Mouse (Mus musculus) urinary bladder, adult 2 months (tissue): ENCODE measurements around the gene Theg. TPM values are rescaled to one million over a fixed set of nuclear protein-coding genes. Genes with fewer than 3 reads are reported as not detected.

ENCODE experiments used
- DNase-seq: peaks from one replicate; pipeline ENCODE4 v3.0.0; 2022; ENCODE audit warnings: low spot score
- polyA plus RNA-seq: library from polyadenylated mRNA; depleted of rRNA; stranded (reverse); fragments of >200 nt; gene quantifications from 2 replicates; pipeline ENCODE4 v1.2.3, GENCODE M21; 2012

Gene Theg
- polyA plus RNA-seq, 1 experiment = not detected

- peak; percentile 16 for DNase-seq
These were observed 31.9 kb downstream of the Theg start for GRCm38 (mm10) chr10:79555238-79555724.

DNA sequence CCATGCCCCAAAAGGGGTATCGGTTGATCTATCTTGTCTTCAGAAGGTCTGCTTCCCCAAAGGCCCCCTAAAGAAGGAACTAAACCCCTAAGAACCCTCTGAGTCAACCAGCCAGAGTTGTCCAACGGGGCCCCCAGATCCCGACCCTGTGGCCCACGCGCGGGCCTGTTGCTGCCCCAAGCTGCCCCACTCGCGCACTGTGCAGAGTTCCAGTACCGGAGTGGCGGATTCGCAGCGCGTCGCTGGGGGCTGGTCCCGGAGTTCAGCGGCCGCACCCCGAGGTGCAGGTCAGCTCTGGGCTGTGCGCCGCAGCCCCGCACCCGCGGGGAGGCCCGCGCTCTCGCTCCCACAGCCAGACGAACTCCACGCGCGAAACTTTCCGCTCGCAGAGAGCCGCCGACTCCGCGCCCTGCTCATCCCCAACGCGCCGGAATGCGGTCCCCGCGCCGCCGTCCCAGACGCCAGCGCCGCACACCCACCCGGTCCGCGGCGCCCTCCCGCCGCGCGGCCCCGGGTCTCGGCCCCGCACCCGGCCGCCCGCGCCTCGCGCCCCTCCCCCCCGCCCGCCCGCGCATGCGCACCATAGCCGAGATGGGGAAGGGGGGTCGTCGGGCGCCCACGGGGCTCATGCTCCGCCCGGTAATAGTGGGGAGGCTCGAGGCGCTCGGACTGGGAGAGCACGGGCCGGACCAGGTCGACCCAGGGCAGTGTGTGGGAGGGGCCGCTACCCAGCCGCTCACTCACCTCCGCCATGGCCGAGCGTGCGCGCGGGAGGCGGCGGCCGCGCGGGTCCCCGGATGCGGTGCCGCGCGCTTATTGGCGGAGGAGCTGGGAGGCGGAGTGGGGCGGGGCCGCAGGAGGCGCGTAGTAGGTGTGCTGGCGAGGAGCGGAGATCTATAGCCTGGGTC lies 32.5 kb downstream of the Theg start, which contains the start of gene Mier2:
Mier2 (minus strand) TSS at position 870 of the 908 bp plus-strand sequence.
- peak; percentile 79 for DNase-seq

DNA sequence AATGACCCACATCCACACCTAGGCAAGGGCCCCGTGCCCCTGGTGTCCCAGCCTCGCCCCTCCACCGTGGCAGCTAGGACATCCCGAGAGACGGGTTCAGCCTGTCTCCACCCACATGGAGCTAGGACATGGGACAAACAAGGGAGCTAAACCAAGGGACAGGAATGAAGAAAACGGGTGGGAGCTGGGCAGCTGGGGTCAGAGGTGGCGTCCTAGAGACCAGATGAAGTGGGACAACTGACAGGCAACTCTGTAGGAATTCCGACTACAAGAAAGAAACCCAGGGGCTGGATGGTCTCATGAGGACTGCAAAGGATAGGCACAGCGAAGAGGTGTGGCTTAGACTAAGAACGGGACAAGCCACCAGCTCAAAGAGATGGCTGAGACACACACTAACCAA lies 33.4 kb downstream of the Theg start:
- peak; percentile 20 for DNase-seq

GRCm38 (mm10) chr10:79553176-79553575 lies 34.0 kb downstream of the Theg start:
- DNase-seq = peak; percentile 12

GRCm38 (mm10) chr10:79552531-79552930 lies 34.6 kb downstream of the Theg start:
- peak; percentile 16 for DNase-seq

GRCm38 (mm10) chr10:79550366-79550765 lies 36.8 kb downstream of the Theg start:
- peak; percentile 15 for DNase-seq

DNA sequence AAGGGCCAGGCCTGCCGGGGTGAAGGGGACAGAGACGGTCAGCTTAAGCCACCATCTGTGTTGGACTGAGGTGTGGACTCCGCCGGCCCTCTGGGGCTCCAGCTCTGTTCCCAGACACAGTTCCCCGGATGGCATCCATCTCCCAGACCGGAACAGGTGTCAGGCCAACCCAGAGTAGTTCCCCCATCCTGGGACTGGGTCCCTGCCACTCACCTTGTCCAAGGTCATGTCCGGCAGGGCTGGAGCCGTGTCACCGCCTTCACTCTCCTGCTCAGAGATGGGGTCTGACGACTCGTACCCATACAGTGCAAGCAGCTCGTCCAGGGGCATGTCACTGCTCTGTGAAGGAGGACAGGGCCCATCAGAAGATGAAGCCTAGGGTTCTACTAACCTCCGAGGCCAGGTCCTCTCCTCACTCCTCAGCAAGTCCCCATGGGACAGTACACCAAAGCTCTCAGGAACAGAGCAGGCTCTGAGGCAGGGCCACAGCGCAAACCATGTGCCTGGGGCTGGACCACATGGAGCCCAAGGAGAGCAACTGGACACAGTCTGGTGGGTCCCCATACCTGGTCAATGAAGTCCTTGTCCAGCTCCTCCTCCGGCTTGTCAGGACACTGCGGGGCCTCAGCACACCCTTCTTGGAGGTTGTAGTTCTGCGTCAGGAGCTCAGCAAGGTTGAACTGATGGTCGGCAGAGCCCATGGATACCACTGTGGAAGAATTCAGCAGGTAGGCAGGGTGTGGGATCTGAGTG lies 38.0 kb downstream of the Theg start:
- DNase-seq = peak; percentile 16

GRCm38 (mm10) chr10:79548546-79548945 lies 38.6 kb downstream of the Theg start:
- DNase-seq = peak; percentile 17

GRCm38 (mm10) chr10:79547148-79547675 lies 39.9 kb downstream of the Theg start:
- DNase-seq = peak; percentile 14

DNA sequence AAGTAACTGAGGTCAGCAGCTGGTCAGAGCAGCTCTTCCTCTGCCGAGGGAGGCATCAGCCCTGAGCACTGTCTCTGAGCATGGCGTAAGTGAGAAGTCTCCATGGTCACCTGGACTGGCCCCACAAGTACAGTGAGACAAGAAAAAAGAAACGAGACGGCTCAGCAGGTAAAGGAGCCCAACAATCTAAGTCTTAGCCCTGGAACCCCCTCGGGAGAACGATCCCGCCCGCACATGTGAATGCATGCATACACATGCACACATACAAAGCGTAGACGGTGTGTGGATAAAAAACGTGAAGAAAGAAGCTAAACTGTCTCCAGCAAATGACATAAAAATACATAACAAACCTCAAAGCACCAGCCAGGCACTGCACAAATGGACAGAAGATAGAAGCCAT lies 40.6 kb downstream of the Theg start:
- DNase-seq = peak; percentile 5

- DNase-seq = no peak
These were observed 41.2 kb downstream of the Theg start for GRCm38 (mm10) chr10:79545891-79546290.

DNA sequence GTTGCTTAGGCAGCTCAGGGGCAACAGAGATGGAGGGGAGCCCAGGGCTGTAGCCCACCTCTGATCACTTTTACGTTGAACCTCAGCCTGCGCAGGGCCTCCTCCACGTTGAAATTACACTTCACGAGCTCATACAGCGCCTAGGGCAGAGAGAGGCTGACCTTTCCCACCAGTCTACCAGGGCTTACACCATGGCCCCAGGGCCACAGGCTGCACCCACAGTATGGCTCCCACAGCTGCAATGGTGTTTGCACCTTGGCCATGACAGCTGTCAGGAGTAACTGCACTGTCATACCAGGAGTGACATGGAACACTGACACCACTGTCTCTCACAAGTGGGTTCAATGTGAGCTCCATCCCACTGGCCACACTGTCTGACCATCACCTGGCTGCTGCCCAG lies 42.5 kb downstream of the Theg start:
- no peak for DNase-seq

DNA sequence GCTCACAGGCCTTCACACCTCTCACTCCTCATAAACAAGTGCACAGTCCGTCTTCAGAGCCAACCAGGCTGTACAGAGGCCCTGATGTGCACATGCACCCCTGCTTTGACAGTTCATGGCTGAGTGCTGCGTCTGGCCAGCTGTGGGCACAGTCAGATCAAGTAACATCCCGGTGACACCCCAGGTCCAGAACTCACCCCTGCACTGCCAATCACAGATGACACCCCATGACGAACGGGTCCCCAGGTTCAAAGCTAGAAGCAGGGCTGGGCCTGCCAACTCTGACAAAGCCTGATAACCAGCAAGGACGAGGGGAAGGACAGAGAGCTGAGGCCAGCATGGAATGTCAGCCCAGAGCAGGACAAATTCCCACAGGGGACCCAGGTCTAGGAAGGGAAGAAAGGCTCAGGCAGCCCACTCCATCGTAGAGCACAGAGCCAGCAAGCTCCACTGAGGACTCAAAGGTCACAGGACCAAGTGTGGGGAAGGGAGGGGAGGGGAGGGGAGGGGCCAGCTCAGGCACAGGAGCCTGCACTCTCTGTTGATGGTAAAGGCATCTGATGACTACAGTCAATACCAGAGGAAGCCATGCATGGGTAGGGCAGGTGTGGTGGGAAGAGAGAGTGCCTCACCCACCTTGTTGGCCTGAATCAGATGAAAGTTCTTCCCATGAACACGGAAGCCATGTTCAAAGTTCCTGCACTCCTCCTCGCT lies 43.1 kb downstream of the Theg start:
- DNase-seq = peak; percentile 17

GRCm38 (mm10) chr10:79542171-79542570 lies 45.0 kb downstream of the Theg start:
- no peak for DNase-seq

- peak; percentile 18 for DNase-seq
These were observed 45.6 kb downstream of the Theg start for GRCm38 (mm10) chr10:79541522-79541921.

DNA sequence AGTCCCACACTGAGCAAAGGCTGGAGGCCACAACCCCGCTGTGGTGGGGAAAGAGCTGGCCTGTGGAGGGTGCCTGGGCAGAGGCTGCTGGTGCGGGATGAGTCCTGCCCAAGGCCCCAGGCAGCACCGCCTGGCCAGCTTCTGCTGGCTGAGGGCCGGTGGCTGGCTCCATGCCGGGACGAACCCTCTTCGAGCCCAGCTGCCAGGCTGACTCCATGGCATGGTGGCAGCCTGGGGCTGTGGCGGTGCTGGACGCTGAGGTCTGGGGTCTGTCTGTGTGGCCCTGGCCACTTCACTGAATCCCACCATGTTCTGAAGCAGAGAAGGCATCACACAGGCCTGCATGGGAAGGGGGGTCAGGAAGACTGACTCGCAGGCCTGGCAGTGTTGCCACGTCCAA lies 46.4 kb downstream of the Theg start:
- DNase-seq = no peak

GRCm38 (mm10) chr10:79539701-79540495 lies 47.2 kb downstream of the Theg start:
- DNase-seq = no peak

- DNase-seq = no peak
These were observed 48.3 kb downstream of the Theg start for GRCm38 (mm10) chr10:79538873-79539272.

- no peak for DNase-seq
These were observed 48.8 kb downstream of the Theg start for GRCm38 (mm10) chr10:79538323-79538722.

- no peak for DNase-seq
These were observed 49.4 kb downstream of the Theg start for GRCm38 (mm10) chr10:79537781-79538180.

DNA sequence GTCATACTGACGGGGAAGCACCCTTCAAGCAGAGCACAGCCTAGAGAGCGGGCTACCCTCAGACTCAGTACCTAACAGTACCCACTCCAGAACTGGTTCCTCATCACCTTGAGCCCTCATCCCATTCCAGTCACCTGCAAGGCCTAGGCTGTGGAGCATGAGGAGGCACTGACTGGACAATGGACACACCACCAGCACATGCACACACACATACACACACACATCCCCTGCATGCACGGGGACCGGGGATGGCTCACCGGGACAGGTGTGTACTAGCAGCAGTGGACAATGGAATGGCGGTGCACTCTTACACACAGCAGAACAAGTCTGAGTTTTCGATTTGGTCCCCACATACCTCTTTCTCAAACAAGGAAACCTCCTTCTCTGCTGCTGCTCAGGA lies 49.9 kb downstream of the Theg start:
- DNase-seq = peak; percentile 12
